Mouse (Mus musculus) heart, postnatal 36 days (tissue): ENCODE data around the gene Nup98. TPM values are rescaled to one million over a fixed set of nuclear protein-coding genes. Genes with fewer than 3 reads are reported as not detected.
A peak's percentile ranks its signal among the peaks of the same experiment; 100 is the strongest.

Source experiments
- DNase-seq, 2 experiments: peaks; one replicate each; pipeline ENCODE4 v3.0.0; 2021 to 2022
- intact Hi-C: fragments of 180-260 bp; cut with DNase I; formaldehyde crosslinking; loops from one replicate; pipeline ENCODE4 v1.15.1; 2025
- total RNA-seq, 2 experiments: library from RNA; stranded (reverse); gene quantifications; 2 replicates each; pipeline ENCODE4 v1.2.3; 2021

Gene Nup98
- total RNA-seq, 2 experiments from 2014 or later, result 31.0 to 31.8 TPM

DNA sequence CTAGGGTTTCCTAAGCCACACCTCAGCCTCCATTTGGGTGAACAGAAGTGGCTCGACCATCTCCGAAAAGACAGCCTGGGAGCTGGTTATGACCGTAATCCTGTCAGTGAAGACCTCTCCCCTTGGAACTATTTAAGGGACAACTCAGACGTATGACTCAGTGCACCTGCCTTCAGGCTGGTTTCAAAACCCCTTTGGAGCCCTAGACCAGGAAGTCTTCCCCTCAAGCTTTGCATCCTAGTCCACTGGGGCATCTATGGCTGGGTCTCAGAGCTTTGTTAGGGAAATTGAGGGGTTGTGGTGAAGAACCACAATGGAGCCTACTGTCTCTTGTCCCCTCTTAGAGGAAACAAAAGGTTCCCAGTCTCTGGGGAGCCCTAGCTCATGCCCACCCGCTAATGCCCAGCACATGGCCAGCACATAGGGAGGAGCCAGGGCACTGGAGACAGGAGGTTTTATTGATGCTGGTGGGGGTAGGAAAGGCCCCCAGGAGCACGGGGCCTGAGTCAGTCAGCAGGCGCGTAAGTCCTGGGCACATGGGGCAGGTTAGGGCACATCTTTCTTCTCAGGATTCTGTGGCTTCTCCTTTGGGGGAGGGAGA, 28.8 kb upstream of the Nup98 start:
- no peak for DNase-seq
- intact Hi-C loops, result no loop called here

DNA sequence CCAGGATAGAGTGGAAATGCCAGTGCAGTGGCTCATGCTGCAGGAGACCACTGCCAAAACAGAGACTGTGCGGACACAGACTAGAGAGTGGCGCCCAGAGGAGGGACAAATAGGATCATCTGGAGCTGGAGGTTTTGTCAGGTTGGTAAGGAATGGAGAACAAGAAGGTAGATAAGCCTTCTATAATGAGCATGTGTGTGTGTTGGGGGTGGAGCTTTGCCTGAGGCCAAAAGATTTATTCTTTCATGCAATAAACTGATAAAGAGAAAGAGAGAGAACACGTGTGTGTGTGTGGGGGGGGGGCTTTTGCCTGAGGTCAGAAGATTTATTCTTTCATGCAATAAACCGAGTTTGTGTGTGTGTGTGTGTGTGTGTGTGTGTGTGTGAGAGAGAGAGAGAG, 23.1 kb upstream of the Nup98 start:
- DNase-seq, result no peak
- intact Hi-C loops, result no loop called here

DNA sequence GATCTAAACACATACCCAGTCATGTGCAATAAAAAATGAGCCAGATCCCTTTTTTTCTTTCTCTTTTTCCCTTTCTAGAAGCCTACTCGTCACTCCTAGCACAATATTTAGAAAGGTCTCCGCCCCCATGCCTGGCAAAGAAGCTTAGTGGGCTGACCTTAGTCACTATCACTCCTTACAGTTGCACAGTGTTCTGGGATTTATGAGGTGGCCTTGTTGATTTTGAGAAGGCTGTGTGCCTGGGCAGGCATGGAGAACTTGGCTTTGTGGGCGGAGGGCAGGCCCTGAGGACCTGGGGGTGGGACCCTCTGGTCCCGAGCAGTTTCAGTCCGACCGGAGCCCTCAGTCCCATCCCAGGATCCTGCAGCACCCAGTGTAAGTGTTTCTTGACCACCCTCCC, 19.8 kb upstream of the Nup98 start:
- no peak for DNase-seq
- intact Hi-C loops, result no loop called here

DNA sequence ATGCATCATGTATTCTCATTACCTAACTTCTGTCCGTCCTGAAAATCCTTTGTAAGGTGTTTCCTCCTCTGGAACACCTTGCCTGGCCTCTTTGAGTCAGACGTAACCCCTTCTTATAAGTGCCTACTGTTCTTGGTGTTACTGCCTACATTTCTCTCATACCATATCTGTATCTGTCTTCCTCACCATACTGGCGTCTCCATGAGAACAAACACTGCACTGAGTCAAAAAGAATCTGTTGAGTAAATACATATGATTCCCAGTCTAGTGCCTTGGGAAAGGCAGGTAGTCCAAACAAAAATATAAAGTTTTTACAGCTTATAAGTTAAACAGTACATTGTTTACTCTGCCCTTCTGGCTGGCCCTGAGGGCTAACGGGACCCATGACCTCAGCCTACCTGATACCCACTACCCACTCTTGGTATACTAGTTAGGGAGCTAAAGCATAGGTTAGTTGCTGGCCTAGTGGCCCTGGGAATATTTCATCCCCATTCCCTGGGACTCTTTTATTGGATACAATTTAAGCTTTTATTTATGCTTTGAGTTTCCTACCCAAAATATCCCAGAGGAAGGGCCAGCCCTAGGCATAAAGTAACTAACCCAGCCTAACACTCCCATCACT, 18.2 kb upstream of the Nup98 start:
- DNase-seq, result no peak
- intact Hi-C loops, result no loop called here

DNA sequence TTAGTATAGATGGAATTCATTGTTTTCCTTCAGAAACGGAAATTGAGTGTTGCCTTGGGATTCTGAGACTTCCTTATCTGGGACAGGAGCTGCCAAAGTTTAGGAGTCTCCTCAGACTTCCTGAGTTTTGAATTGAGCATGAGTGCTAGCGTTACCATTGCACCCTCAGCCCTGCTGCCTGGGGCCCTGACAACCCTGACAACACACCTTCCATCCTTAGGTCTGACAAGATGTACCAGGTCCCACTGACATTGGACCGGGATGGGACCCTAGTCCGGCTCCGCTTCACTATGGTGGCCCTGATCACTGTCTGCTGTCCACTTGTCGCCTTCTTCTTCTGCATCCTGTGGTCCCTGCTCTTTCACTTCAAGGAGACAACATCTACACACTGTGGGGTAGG, 16.1 kb upstream of the Nup98 start:
- intact Hi-C loops, result no loop called here
- DNase-seq, result no peak

DNA sequence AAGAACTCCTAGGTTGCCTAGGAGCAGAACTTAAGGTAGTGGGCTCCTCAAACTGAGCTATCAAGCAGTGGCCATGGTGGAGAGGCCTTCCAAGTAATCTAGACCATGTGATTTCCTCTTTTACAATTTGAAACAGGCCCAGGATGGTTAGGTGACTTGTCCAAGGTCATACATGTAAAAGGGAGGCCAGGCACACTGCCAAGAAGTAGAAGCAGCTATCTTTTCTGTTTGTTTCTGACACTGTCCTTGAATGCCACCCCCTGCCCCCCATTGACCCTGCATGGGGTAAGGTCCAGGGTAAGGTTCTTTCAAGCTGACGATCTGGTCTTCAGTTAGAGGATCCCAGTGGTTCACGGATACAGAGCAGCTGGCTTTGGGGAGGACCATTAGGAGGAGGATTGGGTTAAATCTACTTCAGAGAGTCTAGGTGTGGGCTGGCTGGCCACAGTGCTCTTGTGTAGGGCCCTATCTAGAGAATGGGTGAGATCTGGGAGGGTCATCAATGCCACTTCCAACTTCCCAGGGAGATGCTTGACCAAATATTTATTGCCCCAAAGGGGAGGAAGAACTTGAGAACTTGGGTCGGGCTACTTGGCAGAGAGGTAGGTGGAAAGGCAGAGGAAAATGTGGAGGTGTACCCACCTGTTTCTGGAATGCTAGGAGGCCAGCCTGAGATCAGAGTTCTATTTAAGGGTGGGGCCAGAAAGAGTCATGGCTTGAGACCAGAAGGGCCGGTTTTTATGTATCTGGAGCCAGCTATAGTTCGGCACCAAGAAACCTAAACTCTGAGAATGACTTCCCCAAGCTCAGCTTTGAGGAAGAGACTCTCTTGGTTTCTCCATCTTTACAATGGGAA, 14.1 kb upstream of the Nup98 start:
- intact Hi-C loops, result loop anchor here (2.0 kb wide), 2 partner anchors 27 to 31 kb away; no protein-coding TSS in a partner anchor
- DNase-seq, result no peak

DNA sequence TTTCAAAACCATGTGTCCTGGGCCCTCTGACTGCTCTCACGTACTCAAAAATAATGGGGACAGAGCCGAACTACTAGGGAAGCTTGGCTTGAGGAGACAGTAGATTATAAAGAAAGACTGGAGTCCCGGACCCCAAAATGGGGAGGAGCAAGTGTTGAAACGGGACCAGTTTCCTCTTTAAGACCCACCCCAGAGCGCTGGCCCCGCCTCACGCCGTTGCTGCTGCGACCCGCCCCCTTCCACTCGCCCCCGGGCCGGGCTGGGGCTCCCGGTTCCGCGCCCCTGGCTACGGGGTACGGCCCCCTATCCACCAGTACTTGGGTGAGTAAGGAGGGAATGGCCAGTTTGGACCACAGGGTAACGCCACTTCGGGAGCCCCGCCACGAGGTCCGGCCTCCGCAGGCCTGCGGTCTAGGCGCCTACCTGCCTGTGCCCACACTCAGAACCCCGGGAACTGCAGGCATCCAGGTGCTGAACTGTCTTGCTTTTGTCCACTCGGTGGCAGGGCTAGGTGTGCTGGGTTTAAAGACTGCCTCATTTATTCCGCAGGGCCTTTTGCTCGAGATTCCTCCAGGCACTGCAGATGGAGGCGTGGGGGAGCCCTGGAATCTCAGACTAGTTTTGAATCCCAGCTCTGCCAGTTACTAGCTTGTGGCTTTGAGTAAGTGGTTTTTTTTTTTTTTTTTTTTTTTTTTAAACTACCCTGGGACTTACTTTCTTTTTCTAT, 13.0 kb upstream of the Nup98 start:
- intact Hi-C loops, result loop anchor here (2.0 kb wide), 2 partner anchors 28 to 30 kb away; no protein-coding TSS in a partner anchor

DNA sequence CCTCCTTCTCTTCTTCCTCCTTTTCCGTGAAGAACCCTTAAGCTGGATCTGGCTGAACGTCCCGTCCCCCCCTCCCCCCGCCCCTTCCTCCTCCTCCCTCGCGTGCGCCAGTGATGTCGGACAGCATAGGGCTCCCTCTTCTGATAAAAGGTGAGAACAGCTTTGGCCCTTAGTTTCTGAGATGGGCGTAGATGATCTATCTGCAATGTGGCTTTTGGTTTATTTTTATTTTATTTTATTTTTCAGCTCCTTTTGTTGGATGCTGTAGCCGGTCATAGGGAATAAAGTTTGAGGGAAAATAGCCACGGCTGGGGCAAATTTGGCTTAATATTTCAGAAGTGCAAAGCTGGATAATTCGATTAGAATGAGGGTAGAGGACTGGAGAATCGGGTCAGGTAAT, 12.4 kb upstream of the Nup98 start:
- intact Hi-C loops, result loop anchor here (2.0 kb wide), 2 partner anchors 28 to 30 kb away; no protein-coding TSS in a partner anchor
- DNase-seq, result no peak

More for the DNA sequence above, 13.0 kb upstream of the Nup98 start:
- DNase-seq, result peak; percentile 77 to 79

DNA sequence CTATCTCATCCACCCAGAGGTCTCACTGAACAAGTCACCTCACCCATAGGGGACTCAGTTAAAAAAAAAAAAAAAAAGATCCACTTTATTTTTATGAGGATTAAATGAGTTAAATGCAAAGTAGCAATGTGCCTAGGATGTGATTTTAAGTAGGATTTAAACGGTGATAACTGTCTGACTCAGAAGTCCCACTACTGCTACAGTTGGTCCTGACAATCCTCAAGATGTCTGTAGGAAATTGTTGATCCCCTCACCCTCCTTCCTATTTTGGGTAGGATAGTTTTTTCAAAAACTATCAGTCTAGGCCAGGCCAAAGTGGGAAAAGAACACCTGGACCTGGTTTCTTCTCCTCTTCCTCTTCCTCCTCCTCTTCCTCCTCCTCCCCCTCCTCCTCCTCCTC, 11.9 kb upstream of the Nup98 start:
- DNase-seq, result no peak
- intact Hi-C loops, result loop anchor here (2.0 kb wide), 2 partner anchors 29 kb away; no protein-coding TSS in a partner anchor

DNA sequence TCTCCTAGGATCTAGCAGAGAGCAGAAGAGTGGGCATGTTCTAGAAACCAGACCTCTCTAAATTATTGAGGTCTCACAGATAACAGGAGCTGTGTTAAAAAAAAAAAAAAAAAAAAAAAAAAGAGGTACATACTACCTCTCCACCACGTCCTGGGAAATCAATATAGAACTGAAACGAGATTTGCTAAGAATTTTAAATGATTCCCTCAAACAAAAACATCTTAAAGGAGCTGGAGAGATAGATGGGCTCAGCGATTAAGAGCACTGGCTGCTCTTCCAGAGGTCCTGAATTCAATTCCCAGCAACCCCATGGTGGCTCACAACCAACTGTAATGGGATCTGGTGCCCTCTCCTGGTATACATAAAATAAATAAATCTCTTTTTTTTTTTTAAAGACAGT, 1.1 kb upstream of the Nup98 start:
- intact Hi-C loops, result no loop called here
- DNase-seq, result no peak

DNA sequence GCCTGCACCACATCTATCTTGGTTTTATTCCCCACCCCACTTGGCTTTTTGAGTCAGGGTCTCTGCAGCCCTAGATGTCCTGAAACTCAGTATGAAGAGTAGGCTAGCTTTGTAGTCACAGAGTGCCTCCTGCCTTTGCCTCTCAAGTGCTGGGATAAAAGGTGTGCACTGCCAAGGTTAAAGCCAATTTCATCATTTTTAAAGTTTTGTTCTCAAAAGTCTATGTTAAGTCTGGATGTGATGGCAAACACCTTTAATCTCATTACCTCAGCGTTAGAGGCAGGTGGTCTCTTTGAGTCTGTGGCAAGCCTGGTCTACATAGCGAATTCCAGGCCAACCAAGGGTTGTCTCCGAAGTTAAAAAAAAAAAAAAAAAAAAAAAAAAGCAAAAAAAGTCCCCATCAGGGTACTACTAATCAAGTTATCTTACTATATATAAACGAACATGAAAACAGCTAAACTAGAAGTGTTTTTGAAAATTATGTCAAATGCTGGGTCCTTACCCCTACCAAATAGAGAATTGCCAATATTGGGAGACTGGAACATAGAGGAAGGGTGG, 1.1 kb downstream of the Nup98 start:
- intact Hi-C loops, result no loop called here
- DNase-seq, result no peak

DNA sequence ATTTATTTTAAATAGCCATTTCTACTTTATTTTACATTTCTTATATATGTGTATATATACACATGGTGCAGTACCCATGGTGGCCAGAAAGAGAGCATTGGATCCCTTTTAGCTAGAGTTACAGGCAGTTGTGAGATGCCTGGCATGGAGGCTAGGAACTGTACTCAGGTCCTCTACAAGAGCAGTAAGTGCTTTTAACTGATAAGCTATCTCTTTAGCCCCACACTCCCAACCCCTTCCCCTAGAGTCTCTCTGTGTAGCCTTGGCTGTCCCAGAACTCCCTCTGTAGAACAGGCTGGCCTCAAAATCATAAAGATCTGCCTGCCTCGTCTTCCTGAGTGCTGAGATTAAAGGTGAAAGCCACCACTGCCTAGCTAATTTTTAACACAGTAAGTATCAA, 4.3 kb downstream of the Nup98 start:
- DNase-seq, result no peak
- intact Hi-C loops, result no loop called here

DNA sequence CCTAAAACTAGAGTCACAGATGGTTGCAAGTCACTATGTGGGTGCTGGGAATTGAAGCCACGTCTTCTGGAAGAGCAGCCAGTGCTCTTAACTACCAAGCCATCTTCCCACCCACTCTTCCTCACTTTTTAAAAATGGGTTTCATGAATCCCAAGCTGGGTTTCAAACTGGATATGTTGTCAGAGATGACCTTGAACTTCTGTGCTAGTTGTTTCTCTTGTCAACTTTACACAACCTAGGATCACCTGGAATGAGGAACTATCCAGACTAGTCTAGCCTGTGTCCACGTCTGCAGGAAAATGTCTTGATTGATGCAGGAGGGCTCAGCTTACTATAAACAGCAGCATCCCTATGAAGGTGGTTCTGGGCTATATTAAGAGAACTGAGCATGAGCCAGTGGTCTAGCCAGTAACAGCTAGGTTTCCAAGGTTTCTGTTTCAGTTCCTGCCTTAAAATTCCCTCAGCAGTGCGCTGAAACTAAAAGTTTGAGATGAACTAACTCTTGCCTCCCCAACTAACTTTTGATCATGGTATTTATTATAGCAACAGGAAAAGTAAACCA, 5.6 kb downstream of the Nup98 start:
- intact Hi-C loops, result no loop called here

DNA sequence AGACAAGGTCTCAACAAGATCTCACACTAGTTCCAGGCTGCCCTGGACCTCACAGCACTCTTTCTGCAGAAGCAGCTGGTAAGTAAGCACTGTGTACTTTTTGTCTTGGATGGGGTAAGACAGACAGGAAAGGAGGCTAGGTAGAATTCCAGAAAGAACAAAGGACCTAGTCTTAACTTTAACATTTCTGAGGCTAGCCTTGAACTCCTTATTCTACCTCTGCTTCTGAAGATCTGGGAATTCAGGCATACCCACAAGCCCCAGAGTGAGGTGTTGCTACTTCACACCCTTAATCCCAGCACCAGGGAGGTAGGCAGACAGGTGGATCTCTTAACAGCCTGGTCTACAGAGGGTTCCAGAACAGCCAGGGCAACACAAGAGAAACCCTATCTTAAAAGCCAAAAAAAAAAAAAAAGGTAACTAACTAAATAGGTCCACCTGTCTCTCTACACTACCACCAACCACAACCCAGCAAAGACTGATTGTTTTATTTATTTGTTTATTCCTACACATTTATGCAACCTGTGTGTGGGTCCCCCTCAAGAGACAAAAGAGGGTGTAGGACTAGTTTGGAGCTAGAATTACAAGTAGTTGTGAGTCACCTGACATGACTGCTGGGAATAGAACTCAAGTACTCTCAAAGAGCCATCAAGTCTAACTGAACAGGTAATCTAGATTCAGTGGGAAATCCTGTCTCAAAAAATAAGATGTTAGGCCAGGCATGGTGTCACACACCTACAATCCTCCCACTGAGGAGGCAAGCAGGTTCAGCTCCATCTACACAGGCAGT, 8.8 kb downstream of the Nup98 start:
- DNase-seq, result no peak
- intact Hi-C loops, result no loop called here

More for the DNA sequence above, 5.6 kb downstream of the Nup98 start:
- no peak for DNase-seq

DNA sequence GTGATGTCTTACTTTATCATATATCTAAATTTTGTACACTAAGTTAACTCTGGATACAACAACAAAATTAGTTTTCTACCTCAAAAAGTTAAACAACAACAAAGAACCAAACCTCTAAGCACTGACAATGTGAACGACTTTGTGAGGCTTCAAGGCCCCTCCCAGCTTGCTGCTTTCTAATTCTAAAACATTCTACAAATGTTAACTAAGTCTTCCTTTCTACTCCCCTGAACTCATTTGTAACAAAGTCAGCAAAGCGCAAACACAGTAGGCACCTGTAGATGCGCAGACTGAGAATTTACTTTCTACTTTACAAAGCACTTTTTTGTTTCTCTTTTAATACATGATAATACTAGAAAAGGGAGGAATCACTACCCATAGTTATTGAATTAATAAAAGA, 9.4 kb downstream of the Nup98 start:
- no peak for DNase-seq
- intact Hi-C loops, result no loop called here

DNA sequence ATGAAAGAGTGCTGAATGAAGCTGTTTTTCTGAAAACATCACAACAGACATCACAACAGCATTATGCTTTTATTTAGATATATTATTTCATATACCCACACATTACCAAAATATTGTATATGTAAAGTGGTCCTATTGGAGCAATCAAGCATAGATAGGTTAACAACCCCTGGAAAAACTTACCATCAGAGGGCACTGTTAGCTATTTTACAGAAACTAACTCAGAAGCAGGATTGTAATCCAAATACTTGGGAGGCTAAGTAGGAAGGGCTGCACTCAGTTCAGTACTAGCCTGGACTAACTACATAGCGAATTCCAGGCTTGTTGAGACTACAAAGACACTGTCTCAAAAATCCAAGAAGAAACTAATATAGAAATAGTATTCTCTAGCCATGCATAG, 17.6 kb downstream of the Nup98 start:
- intact Hi-C loops, result loop anchor here (2.0 to 5.0 kb wide), 3 partner anchors 30 to 225 kb away; no protein-coding TSS in a partner anchor

DNA sequence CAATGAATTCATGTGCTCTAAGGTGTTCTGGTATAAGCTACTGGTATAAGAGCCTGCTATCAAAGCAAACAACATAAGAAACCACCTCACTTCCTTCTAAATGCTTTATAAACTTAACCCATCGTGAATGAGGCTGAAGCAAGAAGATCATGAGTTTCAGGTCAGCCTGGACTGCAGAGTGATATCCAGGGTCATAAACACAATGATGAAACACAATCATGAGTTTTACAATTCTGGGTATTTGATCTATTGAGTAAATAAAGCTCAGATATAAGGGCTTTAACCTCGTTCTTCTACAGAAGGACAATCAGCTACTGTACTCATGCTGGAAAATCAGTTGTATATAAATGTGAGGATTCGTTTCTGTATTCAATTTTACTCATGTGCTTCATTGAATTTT, 26.1 kb downstream of the Nup98 start:
- DNase-seq, result no peak
- intact Hi-C loops, result loop anchor here (5.0 kb wide), 1 partner anchor 183 kb away; no protein-coding TSS in a partner anchor

More for the DNA sequence above, 17.6 kb downstream of the Nup98 start:
- DNase-seq, result no peak

DNA sequence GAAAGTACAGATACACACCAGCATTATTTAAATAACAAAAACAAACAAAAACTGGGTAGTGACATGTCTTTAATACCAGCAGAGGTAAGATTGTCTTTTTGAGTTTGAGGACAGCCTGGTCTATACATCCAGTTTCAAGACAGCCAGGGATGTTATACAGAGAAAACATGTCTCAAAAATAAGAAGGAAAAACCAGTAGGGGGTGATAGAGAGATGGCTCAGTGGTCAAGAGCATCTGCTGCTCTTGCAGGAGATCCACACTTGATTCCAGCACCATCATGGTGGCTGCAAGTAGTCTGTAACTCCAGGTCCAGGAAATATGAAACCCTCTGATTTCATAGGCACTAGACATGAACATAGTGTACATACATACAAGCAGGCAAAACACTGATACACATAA, 39.7 kb downstream of the Nup98 start:
- DNase-seq, result no peak
- intact Hi-C loops, result no loop called here

DNA sequence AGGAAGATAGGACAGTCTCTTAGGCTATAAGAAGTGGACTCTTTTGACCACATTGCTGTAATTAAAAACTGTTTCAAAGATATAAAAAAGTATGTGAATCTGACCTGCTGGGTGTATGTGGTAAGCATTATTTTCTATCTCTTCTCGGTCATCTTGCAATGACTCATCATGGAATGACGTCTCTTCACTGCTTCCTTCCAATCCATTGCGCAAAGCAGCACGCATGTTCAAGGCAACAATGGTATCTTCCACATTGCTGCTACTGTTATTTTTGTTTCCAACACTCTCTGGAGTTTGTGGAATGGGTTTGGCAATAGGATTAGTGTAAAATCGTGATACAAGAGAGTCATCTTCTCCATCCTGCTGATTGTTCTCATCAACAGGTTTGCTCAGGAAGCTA, 56.3 kb downstream of the Nup98 start:
- no peak for DNase-seq
- intact Hi-C loops, result no loop called here
